Mouse (Mus musculus) heart, postnatal 0 days (tissue): Measurements from ENCODE around the gene Plau.

Source experiments
- CTCF ChIP-seq: IDR thresholded peaks from 2 replicates; pipeline ENCODE4 v1.5.1; 2016; ENCODE audit warnings: antibody characterized with exemption, control low read depth, low read depth
- EP300 ChIP-seq: IDR thresholded peaks from 2 replicates; pipeline ENCODE4 v1.6.1; 2016; ENCODE audit warnings: antibody characterized with exemption, low read depth

- TF ChIP-seq CTCF (no peak), EP300 (no peak)
Measured at GRCm38 (mm10) chr14:20833525-20833924, 2.9 kb upstream of the Plau start.
